Mouse (Mus musculus) hindbrain, embryonic 11.5 days (tissue): ENCODE measurements around the gene Ypel2. TPM values are rescaled to one million over a fixed set of nuclear protein-coding genes. Genes with fewer than 3 reads are reported as not detected.
A peak's percentile ranks its signal among the peaks of the same experiment; 100 is the strongest.

Experiments
- ATAC-seq: fragments of 200-750 bp; cut with Nextera tagmentation; 2 replicates; pipeline ENCODE4 v1.8.0; 2017; ENCODE audit warnings: mild to moderate bottlenecking, moderate TSS enrichment, moderate library complexity; ENCODE audit not compliant: low FRiP score
- DNase-seq: peaks from one replicate; pipeline ENCODE4 v3.0.0-alpha.2; 2015; ENCODE audit warnings: low spot score
- H3K27ac ChIP-seq: fragments of 300-500 bp; sonication (generic); 2 replicates; pipeline ENCODE4 v1.5.1; 2014; ENCODE audit warnings: mild to moderate bottlenecking, low read depth, low read length
- H3K27me3 ChIP-seq: fragments of 300-500 bp; sonication (generic); 2 replicates; pipeline ENCODE4 v1.6.1; 2014; ENCODE audit warnings: mild to moderate bottlenecking, low read length, moderate library complexity, mixed read lengths; ENCODE audit not compliant: control insufficient read depth, insufficient read depth
- H3K36me3 ChIP-seq: fragments of 300-500 bp; sonication (generic); 2 replicates; pipeline ENCODE4 v1.6.1; 2014; ENCODE audit warnings: mild to moderate bottlenecking, low read length, moderate library complexity, mixed read lengths; ENCODE audit not compliant: control insufficient read depth, insufficient read depth
- H3K4me1 ChIP-seq: fragments of 300-500 bp; sonication (generic); replicated peaks from 2 replicates; pipeline ENCODE4 v1.6.1; 2014; ENCODE audit warnings: low read length, mixed read lengths; ENCODE audit not compliant: control insufficient read depth, insufficient read depth
- H3K4me2 ChIP-seq: fragments of 300-500 bp; sonication (generic); replicated peaks from 2 replicates; pipeline ENCODE4 v1.6.1; 2014; ENCODE audit warnings: mild to moderate bottlenecking, low read depth, low read length
- H3K4me3 ChIP-seq: fragments of 300-500 bp; sonication (generic); 2 replicates; pipeline ENCODE4 v1.5.1; 2014; ENCODE audit warnings: low read depth, low read length
- H3K9ac ChIP-seq: fragments of 300-500 bp; sonication (generic); 2 replicates; pipeline ENCODE4 v1.6.1; 2014; ENCODE audit warnings: low read depth, low read length
- H3K9me3 ChIP-seq: fragments of 300-500 bp; sonication (generic); 2 replicates; pipeline ENCODE4 v1.6.1; 2016; ENCODE audit warnings: low read length; ENCODE audit not compliant: control insufficient read depth
- WGBS: fragments of 180-500 bp; shearing (Covaris S2); extraction: QIAGEN DNeasy Blood & Tissue Kit; methylation state at CpG from one replicate; pipeline ENCODE4 v1.1.7; 2014; 5-methylcytosine and 5-hydroxymethylcytosine counted together
- polyA plus RNA-seq: library from polyadenylated mRNA; unstranded; fragments of >200 nt; fragmentation: Nextera tagmentation; extraction: Ambion mirVana; gene quantifications from 2 replicates; pipeline ENCODE4 v1.2.1, GENCODE M21; 2014

Ypel2 gene
- polyA plus RNA-seq, 1 experiment from 2014 or later, result 6.8 TPM

DNA sequence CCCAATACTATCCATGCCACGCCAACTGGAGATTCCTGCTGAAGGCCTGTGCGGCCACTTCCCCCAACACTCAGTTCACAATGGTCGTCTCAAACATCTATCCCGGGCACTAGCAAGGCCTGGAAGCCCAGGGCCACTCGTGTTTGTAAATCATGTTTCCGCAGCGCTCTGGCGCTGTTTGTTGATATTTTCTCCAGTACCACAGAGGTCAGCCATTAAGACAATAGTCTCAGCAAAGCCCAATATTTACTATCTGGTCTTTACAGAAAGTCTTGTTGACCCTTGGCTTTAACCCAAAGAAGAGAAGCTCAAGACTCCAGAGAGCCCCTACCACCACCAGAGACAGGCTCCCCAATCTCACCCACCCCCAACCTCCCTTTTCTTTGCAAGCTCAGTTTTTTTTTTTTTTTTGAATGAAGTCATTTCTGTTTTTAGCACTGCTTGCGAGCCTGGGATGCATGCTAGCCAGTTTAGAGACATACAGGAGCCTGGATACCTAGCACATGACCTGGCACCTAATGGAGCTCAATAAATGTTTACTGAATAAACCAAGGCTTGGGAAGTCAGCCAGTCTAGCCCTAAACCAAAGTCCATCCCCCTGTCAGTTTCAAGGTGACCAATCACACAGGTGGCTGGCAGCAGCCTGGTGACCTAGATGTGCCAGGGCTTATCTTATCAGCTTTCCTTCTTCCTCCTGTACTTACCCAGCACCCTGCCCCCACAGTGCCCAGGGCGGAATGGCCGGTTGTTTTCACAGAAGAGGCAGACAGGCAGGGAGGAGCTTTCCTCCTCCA lies 31.8 kb downstream of the Ypel2 start:
- H3K27ac ChIP-seq, result no peak overlapping the region
- no peak overlapping the region for H3K9ac ChIP-seq
- H3K9me3 ChIP-seq, result no peaks in the 10 kb centered on the region
- H3K27me3 ChIP-seq, result no peaks in the 10 kb centered on the region
- H3K4me1 ChIP-seq, result no peaks in the 10 kb centered on the region
- H3K4me2 ChIP-seq, result no peak overlapping the region
- ATAC-seq (no peak), DNase-seq (no peak)
- no peak overlapping the region for H3K4me3 ChIP-seq
- WGBS, result 77% methylated on average over 11 of the region's 11 CpGs
- no peaks in the 10 kb centered on the region for H3K36me3 ChIP-seq

DNA sequence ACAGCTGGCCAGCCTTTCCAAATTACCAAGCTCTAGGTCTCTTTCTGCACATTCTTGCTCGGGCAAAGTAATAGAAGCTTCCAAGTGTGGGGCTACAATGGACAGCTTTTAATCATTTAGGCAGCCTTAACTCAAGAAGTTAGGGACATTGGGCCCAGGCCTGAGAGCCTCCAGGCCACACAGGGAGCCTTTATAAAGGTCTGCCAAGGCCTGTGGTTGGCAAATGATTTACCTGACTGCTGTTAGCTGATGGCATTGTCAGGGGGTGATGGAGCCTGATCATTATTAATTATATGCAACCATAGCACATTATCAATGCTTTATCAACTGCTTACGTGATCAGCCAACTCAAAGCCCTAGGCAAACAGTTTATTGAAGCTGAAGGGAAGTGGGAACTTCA lies 33.2 kb downstream of the Ypel2 start:
- 53% methylated on average over 2 of the region's 2 CpGs for WGBS
- ATAC-seq (no peak), DNase-seq (no peak)
- no peaks in the 10 kb centered on the region for H3K4me1 ChIP-seq
- H3K27me3 ChIP-seq, result no peaks in the 10 kb centered on the region
- H3K9ac ChIP-seq, result no peak overlapping the region
- H3K4me3 ChIP-seq, result no peak overlapping the region
- H3K36me3 ChIP-seq, result no peaks in the 10 kb centered on the region
- no peaks in the 10 kb centered on the region for H3K9me3 ChIP-seq
- H3K4me2 ChIP-seq, result no peak overlapping the region
- no peak overlapping the region for H3K27ac ChIP-seq

DNA sequence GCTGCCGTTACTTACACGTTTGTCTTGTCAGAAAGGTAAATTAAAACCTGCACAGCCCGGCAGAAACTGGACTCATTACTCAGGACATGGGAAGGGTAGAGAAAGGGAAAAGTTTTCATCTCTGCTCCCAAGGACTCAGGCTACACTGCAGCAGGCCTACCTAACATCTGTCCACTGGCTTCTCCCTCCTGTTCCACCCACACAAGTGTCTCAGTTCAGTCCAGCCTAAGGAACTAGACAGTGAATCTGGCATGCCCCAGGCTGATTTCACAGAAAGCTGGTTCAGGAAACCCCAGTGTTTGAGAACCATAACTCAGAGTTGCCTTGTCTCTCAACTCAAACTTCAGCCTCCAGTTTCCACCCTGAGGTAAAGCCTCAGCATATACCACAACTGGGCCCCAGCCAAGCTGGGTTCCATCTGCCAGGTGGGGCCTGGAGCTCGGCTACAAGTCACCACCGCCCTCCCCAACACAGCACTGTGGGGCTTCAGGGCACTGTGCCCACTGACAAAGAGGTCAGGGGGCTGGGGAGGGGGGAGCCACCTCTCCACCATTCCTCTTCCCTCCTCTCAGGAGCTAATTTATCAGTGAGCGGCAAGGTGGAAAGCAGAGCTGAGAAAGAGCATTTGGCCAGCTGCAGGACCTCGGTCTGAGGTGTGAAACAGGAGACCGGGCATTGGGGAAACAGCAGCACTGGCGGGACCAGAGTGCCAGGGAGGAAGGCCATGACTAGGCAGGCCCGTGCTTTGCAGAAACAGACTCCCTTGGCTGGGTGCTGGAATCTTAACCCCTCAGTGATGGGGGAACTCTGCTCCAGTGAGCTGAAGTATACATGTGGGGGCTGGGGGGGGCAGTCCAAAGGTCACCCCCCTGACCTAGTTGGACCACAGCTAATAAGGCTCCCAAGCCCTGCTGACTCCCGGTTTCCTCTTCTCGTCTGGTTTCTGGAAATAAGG lies 34.5 kb downstream of the Ypel2 start:
- 0 out of 2 replicates have a peak overlapping the region, but pooled peaks have one; percentile 6 for H3K27ac ChIP-seq
- H3K9ac ChIP-seq, result no peak overlapping the region
- 64% methylated on average over 12 of the region's 12 CpGs for WGBS

DNA sequence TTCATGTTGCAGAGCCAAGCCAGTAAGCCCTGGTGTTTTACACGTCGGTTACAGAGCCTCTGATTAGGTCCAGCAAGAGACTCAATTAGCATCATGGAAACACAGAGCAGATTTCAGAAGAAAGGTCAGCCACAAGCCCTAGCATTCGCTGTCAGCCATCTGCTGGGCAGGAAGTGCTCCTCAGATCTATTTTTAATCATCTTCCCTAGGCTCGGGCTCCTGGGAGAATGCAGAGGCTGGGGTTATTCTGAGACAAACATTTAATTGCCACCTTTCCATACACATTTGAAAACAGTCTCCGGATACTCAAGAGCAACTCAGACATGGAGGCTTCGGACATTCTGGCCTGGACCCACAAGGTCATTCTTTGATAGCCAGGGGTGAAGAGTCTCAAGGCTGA lies 35.3 kb downstream of the Ypel2 start:
- Histone ChIP-seq H3K36me3 (no peaks in the 10 kb centered on the region), H3K4me1 (no peaks in the 10 kb centered on the region), H3K4me3 (no peak overlapping the region), H3K4me2 (no peak overlapping the region), H3K27ac (no peak overlapping the region), H3K9me3 (no peaks in the 10 kb centered on the region), H3K9ac (no peak overlapping the region), H3K27me3 (no peaks in the 10 kb centered on the region)
- ATAC-seq, result no peak
- DNase-seq, result no peak
- 59% methylated on average over 6 of the region's 6 CpGs for WGBS

More for the DNA sequence above, 34.5 kb downstream of the Ypel2 start:
- Histone ChIP-seq H3K36me3 (no peaks in the 10 kb centered on the region), H3K4me2 (no peak overlapping the region), H3K4me3 (no peak overlapping the region), H3K27me3 (no peaks in the 10 kb centered on the region), H3K4me1 (no peaks in the 10 kb centered on the region), H3K9me3 (no peaks in the 10 kb centered on the region)
- DNase-seq (no peak), ATAC-seq (no peak)

DNA sequence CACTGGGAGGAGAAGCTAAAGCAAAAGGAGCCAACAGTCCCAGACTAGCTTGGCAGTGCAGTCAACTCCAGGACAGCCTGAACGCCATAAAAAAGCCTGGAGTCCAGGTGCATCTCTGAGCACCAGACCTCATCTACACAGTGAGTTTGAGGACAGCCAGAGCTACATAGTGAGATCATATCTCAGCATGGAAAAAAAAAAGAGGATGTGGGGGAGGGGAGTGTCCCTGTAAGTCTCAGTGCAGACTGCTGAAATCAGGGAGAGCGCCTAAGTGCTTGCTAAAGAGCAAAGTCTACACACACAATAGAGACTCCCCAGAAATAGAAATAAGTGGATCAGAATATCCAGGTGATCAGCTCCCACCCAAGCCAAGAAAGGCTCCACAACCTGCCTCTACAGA lies 37.1 kb downstream of the Ypel2 start:
- Histone ChIP-seq H3K27me3 (no peaks in the 10 kb centered on the region), H3K9me3 (no peaks in the 10 kb centered on the region), H3K4me1 (no peaks in the 10 kb centered on the region), H3K4me3 (no peak overlapping the region), H3K27ac (no peak overlapping the region), H3K9ac (no peak overlapping the region), H3K4me2 (no peak overlapping the region), H3K36me3 (no peaks in the 10 kb centered on the region)
- DNase-seq (no peak), ATAC-seq (no peak)
- WGBS, result 84% methylated on average over 2 of the region's 2 CpGs

DNA sequence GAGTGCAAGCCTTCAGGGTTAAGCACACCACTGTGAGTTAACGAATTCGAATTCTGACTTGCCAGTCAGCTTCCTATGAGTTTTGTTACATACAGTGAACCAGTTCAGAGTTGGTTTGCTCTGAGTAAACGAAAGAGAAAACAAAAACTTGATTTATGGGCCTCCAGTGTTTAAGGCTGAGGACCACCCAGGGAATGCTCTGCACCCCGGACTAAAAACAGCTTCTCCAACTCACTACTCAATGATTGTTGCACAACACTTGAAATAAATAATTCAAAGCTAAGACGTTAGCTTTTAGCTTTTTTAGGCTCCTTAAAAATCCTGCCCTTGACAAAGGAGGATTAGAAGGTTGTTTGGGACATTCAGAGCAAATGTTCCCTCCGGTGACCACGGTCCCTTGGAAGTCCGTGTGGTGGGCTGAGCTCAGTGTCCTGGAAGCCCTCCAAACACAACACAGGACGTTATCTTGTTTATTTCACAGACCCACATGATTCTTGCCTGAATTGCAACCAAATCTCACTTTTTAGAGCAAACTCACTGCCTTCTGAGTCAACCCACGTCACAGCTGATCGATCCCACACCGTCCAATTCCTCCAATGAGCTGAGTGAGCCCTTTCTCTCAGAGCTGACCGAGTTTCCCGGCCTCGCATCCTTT lies 38.8 kb downstream of the Ypel2 start:
- Histone ChIP-seq H3K9me3 (no peaks in the 10 kb centered on the region), H3K9ac (no peak overlapping the region), H3K27me3 (no peaks in the 10 kb centered on the region), H3K4me3 (no peak overlapping the region), H3K36me3 (no peaks in the 10 kb centered on the region), H3K4me1 (no peaks in the 10 kb centered on the region), H3K4me2 (no peak overlapping the region), H3K27ac (no peak overlapping the region)
- no peak for ATAC-seq
- no peak for DNase-seq
- 82% methylated on average over 15 of the region's 15 CpGs for WGBS

DNA sequence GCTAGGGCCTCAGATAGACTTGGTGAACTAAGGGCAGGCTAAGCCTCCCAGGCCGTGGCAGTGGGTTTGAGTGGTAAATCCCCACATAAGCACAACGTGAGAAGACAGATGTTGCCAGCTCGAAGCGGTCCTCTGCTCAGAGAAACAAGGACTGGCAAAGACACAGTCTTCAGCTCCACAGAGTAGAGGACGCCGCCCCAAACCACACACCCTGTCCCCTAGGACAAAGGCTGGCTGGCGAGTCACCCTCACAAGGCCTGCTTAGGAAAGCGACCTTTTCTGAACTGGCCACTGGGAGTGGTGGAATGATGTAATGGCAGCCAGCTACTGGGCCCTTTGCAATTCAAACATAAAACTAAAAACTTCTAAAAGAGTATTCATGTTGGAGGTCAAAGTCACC lies 40.4 kb downstream of the Ypel2 start:
- no peaks in the 10 kb centered on the region for H3K36me3 ChIP-seq
- H3K27me3 ChIP-seq, result no peaks in the 10 kb centered on the region
- 80% methylated on average over 8 of the region's 8 CpGs for WGBS
- no peak overlapping the region for H3K9ac ChIP-seq
- H3K4me1 ChIP-seq, result no peaks in the 10 kb centered on the region
- H3K27ac ChIP-seq, result no peak overlapping the region
- H3K4me3 ChIP-seq, result no peak overlapping the region
- no peak overlapping the region for H3K4me2 ChIP-seq
- no peak for ATAC-seq
- no peaks in the 10 kb centered on the region for H3K9me3 ChIP-seq
- DNase-seq, result no peak

DNA sequence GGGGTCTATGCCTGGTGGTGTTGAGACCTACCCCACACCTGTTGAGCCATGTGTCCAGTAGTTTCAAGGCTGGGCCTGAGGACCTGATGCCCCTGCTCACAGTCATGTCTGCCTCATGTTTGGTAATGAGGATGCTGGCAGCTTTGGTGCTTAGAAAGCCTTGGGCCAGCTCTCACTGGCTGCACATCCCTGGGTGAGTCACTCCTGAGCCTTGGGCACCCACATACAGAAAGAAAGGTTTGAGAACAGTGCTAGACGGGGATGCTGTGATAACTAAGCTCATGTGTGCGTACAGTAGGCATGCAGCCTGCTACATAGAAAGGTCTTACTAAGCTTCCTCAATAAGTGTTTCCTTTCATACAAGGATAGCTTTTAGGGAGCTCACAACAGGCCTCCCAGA lies 40.8 kb downstream of the Ypel2 start:
- ATAC-seq, result no peak
- WGBS, result 90% methylated on average over 2 of the region's 2 CpGs
- no peaks in the 10 kb centered on the region for H3K27me3 ChIP-seq
- H3K9me3 ChIP-seq, result no peaks in the 10 kb centered on the region
- no peak overlapping the region for H3K9ac ChIP-seq
- no peak overlapping the region for H3K4me2 ChIP-seq
- H3K36me3 ChIP-seq, result no peaks in the 10 kb centered on the region
- DNase-seq, result no peak
- no peak overlapping the region for H3K27ac ChIP-seq
- H3K4me3 ChIP-seq, result no peak overlapping the region
- no peaks in the 10 kb centered on the region for H3K4me1 ChIP-seq
